Mouse (Mus musculus) frontal cortex, postnatal 14 days (tissue): ENCODE measurements around the gene Treml1.

ENCODE experiments used
- DNase-seq, 2 experiments: peaks; one replicate each; pipeline ENCODE4 v3.0.0; 2022; ENCODE audit warnings: low spot score in 2 of 2

Gene Treml1

DNA sequence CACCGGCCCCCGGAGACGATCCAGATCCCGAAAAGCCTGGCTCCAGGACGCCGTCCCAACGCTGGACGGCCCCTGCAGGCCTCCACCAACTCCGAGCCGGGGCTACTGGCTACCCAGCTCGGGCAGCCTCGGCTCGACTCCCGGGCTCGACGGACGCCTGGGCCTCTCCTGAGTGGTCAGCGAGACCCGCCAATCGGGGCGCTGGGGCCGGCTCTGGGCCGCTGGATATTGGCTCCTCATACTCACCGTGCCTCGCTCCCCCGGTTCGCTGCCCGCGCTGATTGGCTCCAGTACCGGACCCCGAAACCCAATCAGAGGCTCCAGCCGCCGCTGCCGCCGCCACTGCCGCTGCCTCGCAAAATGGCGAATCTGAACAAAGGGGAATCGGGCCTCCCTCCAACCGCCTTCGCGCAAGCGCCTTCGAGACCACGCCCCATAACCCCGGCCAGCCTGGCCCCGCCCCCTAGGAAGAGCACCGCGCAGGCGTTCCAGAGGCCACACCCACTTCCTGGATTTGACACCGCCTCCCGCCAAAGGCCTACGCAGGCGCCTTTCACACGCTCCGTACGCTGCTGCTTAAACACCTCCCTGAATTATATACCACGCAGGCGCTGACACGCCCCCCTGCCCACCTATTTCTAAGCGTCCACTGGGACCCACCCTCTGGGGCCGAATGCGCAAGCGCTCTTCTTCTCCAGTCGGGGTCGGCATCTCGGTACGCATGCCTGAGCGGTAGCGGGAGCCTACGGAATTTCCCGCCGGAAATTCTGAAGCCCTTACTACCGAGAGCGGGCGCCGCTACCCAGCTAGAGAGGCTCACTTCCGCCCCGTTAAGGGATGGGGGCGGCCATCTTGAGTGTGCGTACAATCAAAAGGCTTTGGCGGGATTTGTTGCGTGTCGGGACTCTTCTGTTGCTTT is 49.9 kb downstream of the Treml1 start, which contains the start of the genes Nfya and Oard1:
Gene Nfya (minus strand): TSS at position 527 of the 919 bp plus-strand sequence.
Gene Oard1 (plus strand): TSS at position 635 of the 919 bp plus-strand sequence.
- DNase-seq: peak; percentile 100

GRCm38 (mm10) chr17:48410299-48410785 is 50.6 kb downstream of the Treml1 start:
- no peak for DNase-seq

- no peak for DNase-seq
Observed at GRCm38 (mm10) chr17:48411241-48411640, 51.5 kb downstream of the Treml1 start.

DNA sequence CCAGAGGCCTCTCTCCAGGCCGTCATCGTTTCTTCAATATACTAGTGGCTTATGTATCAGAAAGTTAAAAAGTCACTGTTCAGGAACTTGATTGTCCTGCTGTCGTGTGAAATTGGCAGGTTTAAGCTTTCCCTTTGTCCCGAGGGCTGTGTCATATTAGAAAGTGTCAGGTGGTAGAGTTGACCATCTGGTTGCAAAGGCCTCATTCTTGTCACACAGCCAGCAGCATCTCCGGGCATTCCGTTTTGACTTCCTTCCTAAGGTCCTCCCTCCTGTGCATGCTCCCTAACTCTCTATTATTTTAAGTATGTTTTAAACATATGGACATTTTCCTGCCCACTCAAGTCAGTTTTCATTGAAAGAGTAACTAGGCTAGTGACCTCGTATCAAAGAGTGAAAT is 56.3 kb downstream of the Treml1 start:
- no peak for DNase-seq
